Mouse (Mus musculus) mouse trophoblast stem cell (cell line): ENCODE measurements at regions not wholly inside any gene's neighbourhood (a gene's known extent, or its start where the extent isn't known, plus 50 kb on each side); places are given as distances from the start of the nearest gene placed in this dataset.

Experiments
- in situ Hi-C, 2 experiments: fragments of 300-500 bp; cut with MseI, MboI; formaldehyde crosslinking; loops; 2 replicates in 1 of 2; 3 replicates in 1 of 2; pipeline ENCODE4 v1.15.1; 2025

DNA sequence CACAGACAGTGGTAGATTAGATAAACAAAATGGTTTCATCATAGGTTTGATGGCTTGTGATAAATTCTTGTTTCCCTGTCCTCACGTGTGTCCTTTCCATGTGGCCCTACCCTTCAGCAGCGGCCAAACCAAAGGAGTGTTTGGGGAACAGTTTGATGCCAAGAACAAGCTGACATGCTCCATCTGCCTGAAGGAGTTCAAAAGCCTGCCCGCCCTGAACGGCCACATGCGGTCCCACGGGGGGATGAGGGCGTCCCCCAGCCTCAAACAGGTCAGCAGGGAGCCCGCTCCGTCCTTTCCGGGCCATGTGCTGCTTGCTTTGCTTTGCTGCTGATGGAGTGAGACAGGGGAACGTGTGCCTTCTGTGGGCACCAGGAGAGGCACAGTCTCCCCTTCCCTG, 51.0 kb upstream of the Mrps10 start:
- in situ Hi-C loops = no loop called here

- in situ Hi-C loops = no loop called here
These were observed 55.5 kb upstream of the Mrps10 start for GRCm38 (mm10) chr17:47313162-47313561.

GRCm38 (mm10) chr17:47311272-47311671, 57.4 kb upstream of the Mrps10 start:
- in situ Hi-C loops = no loop called here

- in situ Hi-C loops = no loop called here
These were observed 62.5 kb upstream of the Mrps10 start for GRCm38 (mm10) chr17:47306027-47306761.

DNA sequence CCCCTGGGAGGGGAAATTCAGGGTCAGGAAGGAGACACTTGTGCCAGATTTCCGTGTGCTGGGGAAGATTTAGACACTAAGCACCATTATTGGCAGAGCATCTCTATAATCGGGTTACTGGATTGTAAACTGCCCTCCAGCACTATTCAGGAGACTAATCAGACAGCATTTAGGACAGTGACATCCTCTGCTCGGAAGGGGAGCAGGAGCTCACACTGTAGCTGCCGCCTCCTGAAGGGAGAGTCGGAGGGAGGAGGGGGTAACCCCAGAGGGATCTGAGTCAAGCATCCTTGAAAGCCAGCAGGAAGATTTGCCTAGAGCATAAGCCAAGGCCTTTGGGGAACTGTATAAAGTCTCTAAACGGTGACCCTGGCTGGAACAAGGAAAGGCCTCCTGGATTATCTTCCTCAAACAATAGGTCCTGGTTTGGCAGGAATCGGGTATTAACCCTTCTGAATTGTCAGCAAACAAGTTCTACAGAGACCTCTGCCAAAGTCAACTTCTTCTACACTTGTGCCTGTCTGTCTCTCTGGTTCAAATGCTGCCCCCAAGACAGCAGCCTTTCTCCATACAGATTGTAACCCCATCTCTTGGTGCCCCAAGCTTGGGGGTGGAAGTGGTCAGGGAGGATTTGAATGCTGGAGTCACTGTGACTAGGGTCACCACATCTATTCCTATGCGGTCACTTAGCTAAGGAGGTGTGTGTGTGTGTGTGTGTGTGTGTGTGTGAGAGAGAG, 64.1 kb upstream of the Mrps10 start:
- in situ Hi-C loops = no loop called here

DNA sequence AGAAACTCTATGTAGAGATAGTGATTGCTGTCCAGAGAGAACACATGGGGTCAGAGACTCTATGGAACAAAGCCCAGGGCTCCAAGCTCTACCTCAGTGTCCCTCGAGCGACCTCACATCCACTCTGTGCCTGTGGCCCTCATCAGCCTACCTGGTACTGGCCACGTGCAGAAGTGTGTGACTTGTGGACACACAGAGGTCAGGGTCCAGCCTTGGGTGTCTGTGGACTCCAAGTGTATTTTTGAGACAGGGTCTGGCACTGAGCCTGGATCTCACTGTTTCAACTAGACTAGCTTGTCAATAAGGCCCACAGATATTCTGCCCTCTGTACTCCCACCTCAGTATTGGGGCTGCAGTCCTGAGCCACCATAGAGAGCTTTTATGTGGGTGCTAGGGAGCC, 65.1 kb upstream of the Mrps10 start:
- in situ Hi-C loops = no loop called here

- in situ Hi-C loops = no loop called here
These were observed 70.2 kb upstream of the Mrps10 start for GRCm38 (mm10) chr17:47298396-47298919.

DNA sequence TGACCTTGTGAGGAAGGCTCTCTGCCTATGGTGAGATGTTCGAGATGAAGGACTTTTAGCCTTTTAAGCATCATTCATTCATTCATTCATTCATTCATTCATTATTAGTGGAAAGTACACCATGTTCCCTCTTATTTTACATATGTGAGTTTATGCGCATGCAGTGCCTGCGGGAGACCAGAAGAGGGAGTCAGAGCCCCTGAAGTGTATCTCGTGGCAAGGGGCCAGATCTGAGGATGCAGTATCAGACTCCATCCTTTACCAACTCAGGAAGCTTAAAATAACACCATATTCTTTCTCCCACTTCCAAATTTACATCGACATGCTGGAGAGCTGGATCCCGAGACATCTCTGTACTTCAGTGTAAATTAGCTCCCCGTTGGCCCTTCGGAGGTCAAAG, 70.7 kb upstream of the Mrps10 start:
- in situ Hi-C loops = no loop called here

- in situ Hi-C loops = no loop called here
These were observed 71.8 kb upstream of the Mrps10 start for GRCm38 (mm10) chr17:47296709-47297450.

DNA sequence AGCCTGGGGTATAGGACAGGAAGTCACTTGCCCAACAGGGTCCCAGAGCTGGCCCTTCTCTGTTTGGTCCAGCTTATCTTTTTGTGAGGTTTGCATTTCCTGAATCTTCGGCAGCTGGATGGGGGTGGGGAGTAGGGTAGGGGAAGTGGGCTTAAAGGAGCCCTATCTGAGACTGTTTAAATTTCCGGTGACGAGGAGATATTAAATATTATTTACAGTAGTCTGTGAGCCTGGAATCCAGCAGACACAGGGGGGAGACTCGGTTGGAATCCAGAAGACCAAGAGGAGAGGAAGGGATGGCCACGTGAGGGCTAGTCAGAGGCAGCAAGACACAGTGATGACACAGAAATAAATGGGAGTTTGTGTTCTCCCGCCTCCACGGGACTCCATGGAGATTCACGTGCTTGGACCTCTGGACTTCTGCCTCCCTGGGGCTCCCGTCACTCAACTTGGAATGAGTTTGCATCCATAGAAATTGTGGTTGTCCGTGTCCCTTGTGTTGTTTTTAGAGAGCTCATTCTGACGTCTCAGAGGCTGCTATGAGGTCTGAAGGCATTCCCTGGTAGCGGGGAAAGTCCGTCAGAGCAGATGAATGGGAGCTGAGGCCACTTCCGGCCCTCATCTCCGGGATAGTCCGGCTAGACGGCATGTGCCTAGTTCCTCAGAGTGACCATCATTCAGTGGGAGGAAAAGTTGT, 73.2 kb upstream of the Mrps10 start:
- in situ Hi-C loops = no loop called here

- in situ Hi-C loops = no loop called here
These were observed 74.6 kb upstream of the Mrps10 start for GRCm38 (mm10) chr17:47294091-47294534.

DNA sequence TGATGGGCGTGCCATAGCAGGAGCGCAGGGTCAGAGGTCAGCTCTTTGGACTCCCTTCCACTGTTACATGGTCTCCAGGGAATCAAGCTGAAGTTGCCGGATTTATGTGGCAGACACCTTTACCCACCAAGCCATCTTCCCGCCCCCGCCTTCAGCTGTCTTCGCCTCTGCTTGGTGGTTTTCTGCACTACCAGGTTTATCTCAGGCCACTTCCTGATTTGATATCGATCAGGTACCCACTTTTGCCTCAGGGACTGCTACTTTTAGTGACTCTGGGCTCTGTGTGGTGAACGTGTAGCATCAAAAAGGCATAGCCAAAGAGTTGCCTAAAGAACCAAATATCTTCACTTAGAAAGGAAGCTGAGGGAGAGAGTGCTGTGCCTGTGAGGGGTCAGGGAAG, 75.5 kb upstream of the Mrps10 start:
- in situ Hi-C loops = no loop called here

- in situ Hi-C loops = no loop called here
These were observed 77.1 kb upstream of the Mrps10 start for GRCm38 (mm10) chr17:47291558-47291957.

- in situ Hi-C loops = no loop called here
These were observed 83.1 kb upstream of the Mrps10 start for GRCm38 (mm10) chr17:47285616-47286015.

GRCm38 (mm10) chr17:47284236-47284635, 84.5 kb upstream of the Mrps10 start:
- in situ Hi-C loops = no loop called here

DNA sequence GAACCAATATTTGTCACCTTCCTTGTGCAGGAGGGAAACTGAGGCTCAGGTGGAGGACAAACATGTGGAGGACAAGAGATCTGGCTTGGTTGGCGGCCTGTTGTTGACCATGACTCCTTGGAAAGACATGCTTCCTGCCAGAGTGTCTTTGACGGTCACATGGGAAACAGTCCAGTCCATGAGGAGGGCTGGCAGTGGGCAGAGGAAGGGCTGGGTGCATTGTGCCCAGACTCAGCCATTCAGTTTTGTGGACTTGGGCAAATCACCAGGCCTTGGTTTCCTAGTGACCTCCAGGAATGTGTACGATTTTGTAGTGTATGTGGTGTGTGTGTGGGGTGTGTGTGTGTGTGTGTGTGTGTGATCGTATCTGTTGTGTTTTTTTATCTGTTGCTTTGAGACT, 85.5 kb upstream of the Mrps10 start:
- in situ Hi-C loops = no loop called here

DNA sequence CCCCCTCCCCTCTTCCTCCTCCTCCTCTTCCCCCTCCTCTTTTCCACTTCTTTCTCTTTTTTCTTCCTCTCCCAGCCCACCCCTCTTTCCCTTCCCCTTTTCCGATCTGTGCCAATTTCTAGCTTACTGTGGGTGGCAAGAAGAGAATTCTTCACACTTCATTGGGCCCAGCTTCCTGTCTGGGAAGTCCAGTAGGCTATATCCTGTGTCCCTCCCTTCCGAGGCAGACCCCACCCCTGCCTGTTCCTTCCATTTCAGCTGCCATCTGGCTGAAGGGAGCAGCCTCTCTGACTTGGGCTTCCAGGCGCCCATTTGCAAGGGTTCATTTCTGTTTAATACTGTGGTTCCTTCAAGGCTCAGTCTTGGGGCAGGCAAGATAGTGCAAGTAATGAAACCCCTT, 86.2 kb upstream of the Mrps10 start:
- in situ Hi-C loops = no loop called here

- in situ Hi-C loops = no loop called here
These were observed 90.8 kb upstream of the Mrps10 start for GRCm38 (mm10) chr17:47277890-47278289.

- in situ Hi-C loops = no loop called here
These were observed 92.0 kb upstream of the Mrps10 start for GRCm38 (mm10) chr17:47276639-47277038.

- in situ Hi-C loops = no loop called here
These were observed 92.8 kb upstream of the Mrps10 start for GRCm38 (mm10) chr17:47275796-47276311.

DNA sequence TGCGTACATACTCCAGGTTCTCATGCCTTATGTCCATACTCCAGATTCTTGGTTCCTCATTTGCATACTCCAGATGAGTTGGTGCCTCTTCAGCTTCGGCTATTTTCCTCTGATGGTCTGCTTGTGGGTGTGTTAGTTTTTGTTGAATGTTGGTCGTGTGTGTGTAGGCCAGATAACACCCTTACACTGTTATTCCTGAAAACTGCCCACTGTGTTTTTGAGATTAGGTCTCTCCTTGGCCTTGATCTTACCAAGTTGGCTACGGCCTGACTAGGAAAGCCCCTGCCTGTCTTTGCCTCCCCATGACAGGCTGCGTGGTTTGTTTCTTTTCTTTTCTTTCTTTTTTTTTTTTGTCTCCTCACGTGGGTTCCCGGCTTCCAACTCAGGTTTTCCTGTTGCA, 95.4 kb upstream of the Mrps10 start:
- in situ Hi-C loops = no loop called here
